Mouse (Mus musculus) mature B cell (primary cell): Measurements from ENCODE around the gene Vmn1r33.
"Not testable (repeated sequence)": the region's sequence is repeated elsewhere in the genome, so short reads cannot be mapped to it uniquely, and the experiment has no call there.

Experiments used
- in situ Hi-C: fragments of 300-500 bp; cut with MboI; formaldehyde crosslinking; loops from 2 replicates; pipeline ENCODE4 v1.14.3; 2019

Vmn1r33 gene

GRCm38 (mm10) chr6:66618182-66618581, at the start of gene Vmn1r33:
TSS of gene Vmn1r33 (minus strand) at chr6:66618282.
- in situ Hi-C loops = not testable (repeated sequence)

GRCm38 (mm10) chr6:66643779-66644178, 25.7 kb upstream of the Vmn1r33 start, which contains the start of gene Vmn1r34:
TSS of gene Vmn1r34 (minus strand) at chr6:66643879.
- in situ Hi-C loops = no loop called here

GRCm38 (mm10) chr6:66595804-66596203, 22.3 kb downstream of the Vmn1r33 start:
- in situ Hi-C loops = no loop called here
